Mouse (Mus musculus) neural tube, embryonic 15.5 days (tissue): ENCODE measurements around the gene Ehbp1l1. TPM values are rescaled to one million over a fixed set of nuclear protein-coding genes. Genes with fewer than 3 reads are reported as not detected.

ENCODE experiments used
- ATAC-seq: fragments of 200-750 bp; cut with Nextera tagmentation; 2 replicates; pipeline ENCODE4 v1.8.0; 2017; ENCODE audit warnings: mild to moderate bottlenecking, moderate TSS enrichment, moderate library complexity; ENCODE audit not compliant: low FRiP score
- H3K27ac ChIP-seq: fragments of 300-500 bp; sonication (generic); replicated peaks from 2 replicates; pipeline ENCODE4 v1.5.1; 2015; ENCODE audit warnings: mild to moderate bottlenecking, inconsistent platforms
- H3K27me3 ChIP-seq: fragments of 300-500 bp; sonication (generic); replicated peaks from 2 replicates; pipeline ENCODE4 v1.6.1; 2015; ENCODE audit warnings: inconsistent platforms
- H3K36me3 ChIP-seq: fragments of 300-500 bp; sonication (generic); 2 replicates; pipeline ENCODE4 v1.6.1; 2015; ENCODE audit warnings: inconsistent platforms
- H3K4me1 ChIP-seq: fragments of 300-500 bp; sonication (generic); 2 replicates; pipeline ENCODE4 v1.6.1; 2015; ENCODE audit warnings: inconsistent platforms
- H3K4me2 ChIP-seq: fragments of 300-500 bp; sonication (generic); 2 replicates; pipeline ENCODE4 v1.6.1; 2015; ENCODE audit warnings: inconsistent platforms, mild to moderate bottlenecking, moderate library complexity
- H3K4me3 ChIP-seq: fragments of 300-500 bp; sonication (generic); replicated peaks from 2 replicates; pipeline ENCODE4 v1.5.1; 2015; ENCODE audit warnings: mild to moderate bottlenecking, inconsistent platforms
- H3K9ac ChIP-seq: fragments of 300-500 bp; sonication (generic); replicated peaks from 2 replicates; pipeline ENCODE4 v1.6.1; 2015; ENCODE audit warnings: mild to moderate bottlenecking, inconsistent platforms
- H3K9me3 ChIP-seq: fragments of 300-500 bp; sonication (generic); replicated peaks from 2 replicates; pipeline ENCODE4 v1.6.1; 2016; ENCODE audit warnings: inconsistent platforms
- WGBS: fragments of 180-500 bp; shearing (Covaris S2); methylation state at CpG from one replicate; pipeline ENCODE4 v1.1.7; 2015; ENCODE audit warnings: mixed read lengths; 5-methylcytosine and 5-hydroxymethylcytosine counted together
- polyA plus RNA-seq: library from polyadenylated mRNA; unstranded; fragments of >200 nt; fragmentation: Nextera tagmentation; extraction: Ambion mirVana; gene quantifications from 2 replicates; pipeline ENCODE4 v1.2.1, GENCODE M21; 2015

Ehbp1l1 gene
- polyA plus RNA-seq, 1 experiment from 2014 or later, result 15.9 TPM

DNA sequence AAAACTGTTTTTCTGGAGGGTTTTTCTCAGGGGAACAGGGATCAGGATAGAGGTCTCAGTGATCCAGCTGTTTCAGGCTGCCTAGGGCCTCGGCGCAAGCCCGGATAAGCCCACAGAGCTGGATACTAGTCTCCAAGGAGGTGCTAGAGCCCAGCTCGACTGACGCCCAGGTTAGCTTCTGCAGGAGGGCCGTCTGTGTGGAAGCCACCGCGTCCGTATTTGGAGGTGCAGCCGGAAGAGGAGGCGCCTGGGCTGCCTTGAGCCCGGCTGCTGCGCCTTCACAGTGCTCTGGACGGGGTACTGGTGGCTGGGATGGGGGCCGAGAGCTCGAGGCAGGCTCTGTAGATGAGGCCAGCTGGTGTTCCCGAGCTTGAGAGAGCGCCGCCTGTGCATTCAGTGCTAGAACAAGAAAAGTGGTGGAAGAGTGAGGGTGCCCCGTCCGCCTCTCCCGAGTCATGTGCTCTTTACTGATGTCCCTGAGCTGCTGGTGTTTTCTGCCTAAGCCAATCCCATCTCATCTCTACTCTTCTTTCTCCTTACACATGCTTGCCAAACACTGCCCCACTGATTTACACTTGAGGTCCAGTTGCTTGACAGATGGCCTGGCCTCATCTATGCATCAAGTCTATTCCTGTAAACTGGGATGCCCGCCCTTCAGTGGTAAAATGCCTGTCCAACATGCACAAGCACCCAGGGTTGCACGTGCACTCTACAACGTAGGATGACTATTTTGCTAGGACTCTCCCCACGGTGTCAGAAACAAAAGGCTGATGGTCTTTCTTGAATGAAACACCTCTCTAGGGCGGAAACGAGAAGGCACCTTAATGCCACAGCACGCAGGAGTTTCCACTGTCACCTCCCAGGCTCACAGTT lies 4.4 kb upstream of the Ehbp1l1 start:
- H3K4me1 ChIP-seq, result peaks cover 56% of the 10 kb centered on the region
- WGBS, result 76% methylated on average over 29 of the region's 29 CpGs
- no peak for ATAC-seq

DNA sequence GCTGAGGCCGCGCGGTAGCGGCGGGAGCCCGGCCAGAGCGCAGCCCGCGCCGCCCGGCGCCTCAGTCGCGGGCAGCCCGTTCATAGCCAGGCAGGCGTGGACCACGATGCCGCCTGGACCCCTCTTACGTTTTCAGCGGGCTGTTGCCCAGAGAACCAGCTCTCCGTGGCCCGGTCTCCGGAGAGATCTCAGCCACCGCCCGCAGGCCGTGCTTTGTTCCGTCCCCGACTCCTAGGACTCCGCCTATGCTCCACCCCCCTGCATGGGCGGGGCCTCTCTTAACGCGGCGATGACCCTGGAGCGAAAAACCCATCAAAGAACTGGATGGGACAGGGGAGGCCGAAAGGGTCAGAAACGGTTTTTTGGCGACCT lies 3.3 kb upstream of the Ehbp1l1 start, which contains the start of gene Fam89b:
Gene Fam89b (minus strand): TSS at position 210 of the 372 bp plus-strand sequence.
- 0% methylated on average over 37 of the region's 37 CpGs for WGBS
- Histone ChIP-seq H3K27ac (peak within 1 kb of the TSS; percentile 96), H3K9ac (peak within 1 kb of the TSS; percentile 96), H3K4me3 (peak within 1 kb of the TSS; percentile 84), H3K9me3 (no peaks in the 10 kb centered on the region), H3K4me1 (peaks cover 67% of the 10 kb centered on the region), H3K27me3 (peaks cover 4% of the 10 kb centered on the region; the same call in 1 of the 2 replicates), H3K4me2 (peak within 1 kb of the TSS; percentile 89), H3K36me3 (0 out of 2 replicates have a peak, but pooled peaks cover 7% of the 10 kb centered on the region)
- peak; percentile 82 for ATAC-seq

More for the DNA sequence above, 4.4 kb upstream of the Ehbp1l1 start:
- Histone ChIP-seq H3K27ac (no peak overlapping the region; the same call in 1 of the 2 replicates), H3K27me3 (peaks cover 9% of the 10 kb centered on the region; the same call in 1 of the 2 replicates), H3K9me3 (no peaks in the 10 kb centered on the region), H3K9ac (peak overlapping the region; percentile 74), H3K36me3 (no peaks in the 10 kb centered on the region), H3K4me2 (peak overlapping the region; percentile 89), H3K4me3 (peak overlapping the region; percentile 84)

DNA sequence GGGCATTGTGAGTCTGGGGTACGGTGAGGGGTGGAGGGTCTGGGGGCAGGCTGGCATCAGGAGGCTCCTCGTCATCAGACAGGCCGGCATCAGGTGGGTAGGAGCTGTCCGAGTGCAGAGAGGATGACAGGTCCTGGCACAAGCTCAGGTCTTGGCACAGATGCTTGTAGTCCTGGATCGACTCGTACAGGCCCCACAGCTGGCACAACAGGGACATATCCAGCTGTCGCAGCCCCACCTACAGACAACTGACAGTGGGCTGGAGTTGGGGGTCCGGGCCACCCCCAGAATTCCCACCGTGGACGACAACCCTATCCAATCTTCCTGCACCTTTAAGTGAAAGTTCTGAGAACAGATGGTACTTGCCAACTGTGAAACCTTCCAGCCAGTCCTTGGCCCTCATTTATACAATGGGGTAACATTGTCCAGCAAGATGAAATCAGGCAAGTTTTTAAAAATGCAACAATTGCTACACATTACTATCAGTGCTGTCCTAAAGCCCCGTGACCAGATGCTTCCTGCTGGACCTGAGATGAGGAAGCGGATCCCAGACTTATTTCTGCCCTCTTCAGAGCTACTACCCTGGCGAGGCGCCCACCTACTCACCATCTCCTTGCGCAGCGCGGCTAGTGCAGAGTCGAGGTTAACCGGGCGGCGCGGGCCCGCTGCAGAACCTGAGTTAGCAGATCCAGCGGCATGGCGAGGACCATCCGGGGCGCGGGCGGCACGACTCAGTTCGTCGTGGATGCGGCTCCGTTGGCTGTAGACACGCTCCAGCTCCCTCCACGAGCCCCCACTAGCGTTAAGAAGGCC lies 2.7 kb upstream of the Ehbp1l1 start:
- Histone ChIP-seq H3K27ac (peak overlapping the region; percentile 96), H3K9ac (peak overlapping the region; percentile 96), H3K4me3 (peak overlapping the region; percentile 84), H3K4me1 (peaks cover 72% of the 10 kb centered on the region), H3K4me2 (peak overlapping the region; percentile 89), H3K36me3 (0 out of 2 replicates have a peak, but pooled peaks cover 10% of the 10 kb centered on the region), H3K9me3 (no peaks in the 10 kb centered on the region), H3K27me3 (peaks cover 4% of the 10 kb centered on the region; the same call in 1 of the 2 replicates)
- ATAC-seq, result peak; percentile 30; the same call in 1 of the 2 replicates
- WGBS, result 7% methylated on average over 37 of the region's 37 CpGs

DNA sequence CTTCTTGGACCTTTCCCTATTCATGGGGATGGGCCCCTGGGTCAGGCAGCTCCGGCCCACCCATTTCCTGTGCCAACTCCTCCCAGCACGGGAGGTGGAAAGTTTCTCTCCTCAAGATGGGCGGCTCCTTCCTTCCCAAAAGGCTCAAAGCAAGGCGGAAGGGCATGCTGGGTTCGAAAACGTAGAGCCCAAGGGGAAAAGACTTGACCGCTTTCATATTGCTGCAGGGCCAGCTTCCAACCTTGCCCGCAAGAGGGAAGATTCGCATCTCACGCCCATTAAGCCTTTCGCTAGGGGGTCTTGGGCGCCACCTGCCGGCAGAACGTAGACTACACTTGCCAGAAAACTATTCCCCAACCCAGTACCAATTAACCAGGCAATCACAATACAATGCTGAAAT lies 1.6 kb upstream of the Ehbp1l1 start:
- Histone ChIP-seq H3K9ac (peak overlapping the region; percentile 96), H3K36me3 (0 out of 2 replicates have a peak, but pooled peaks cover 12% of the 10 kb centered on the region), H3K9me3 (no peaks in the 10 kb centered on the region), H3K4me3 (peak overlapping the region; percentile 84), H3K4me2 (peak overlapping the region; percentile 89), H3K4me1 (peaks cover 72% of the 10 kb centered on the region), H3K27me3 (no peaks in the 10 kb centered on the region), H3K27ac (peak overlapping the region; percentile 96)
- ATAC-seq, result no peak
- 4% methylated on average over 14 of the region's 14 CpGs for WGBS

DNA sequence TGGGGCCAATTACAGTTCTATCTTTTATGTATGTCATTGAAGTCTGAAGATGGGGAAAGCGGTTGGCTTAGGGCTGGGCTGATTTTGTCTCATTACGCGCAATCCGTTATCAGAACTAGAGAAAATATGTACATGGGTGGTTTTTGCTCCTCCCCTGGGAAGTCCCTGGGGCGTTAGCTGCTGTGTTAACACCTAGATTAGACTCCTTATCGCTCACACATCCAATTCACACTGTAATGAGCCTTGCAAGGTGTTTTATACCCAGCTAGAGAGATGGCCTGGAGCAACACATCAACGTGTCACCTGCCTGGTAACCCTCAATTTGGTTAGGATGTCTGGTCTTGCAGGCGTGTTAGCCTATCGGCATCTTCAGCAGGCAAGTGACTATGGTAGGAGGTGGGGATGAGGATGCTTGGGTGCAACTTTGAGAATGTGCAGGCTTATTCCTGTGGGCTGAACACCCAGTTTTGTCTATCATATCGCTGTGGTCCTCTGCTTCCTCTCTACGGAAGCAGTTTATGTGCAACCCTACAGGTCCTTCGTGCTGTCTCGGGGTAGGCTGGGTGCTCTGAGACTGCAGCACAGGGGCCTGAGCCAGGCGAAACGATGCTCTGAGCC lies 953 bp upstream of the Ehbp1l1 start:
- Histone ChIP-seq H3K4me2 (peak overlapping the region; percentile 89), H3K4me1 (peaks cover 71% of the 10 kb centered on the region), H3K9me3 (no peaks in the 10 kb centered on the region), H3K4me3 (peak overlapping the region; percentile 84), H3K9ac (peak overlapping the region; percentile 96), H3K27me3 (no peaks in the 10 kb centered on the region), H3K36me3 (peaks cover 17% of the 10 kb centered on the region; the same call in 1 of the 2 replicates), H3K27ac (peak overlapping the region; percentile 96)
- ATAC-seq, result no peak
- 82% methylated on average over 15 of the region's 15 CpGs for WGBS

DNA sequence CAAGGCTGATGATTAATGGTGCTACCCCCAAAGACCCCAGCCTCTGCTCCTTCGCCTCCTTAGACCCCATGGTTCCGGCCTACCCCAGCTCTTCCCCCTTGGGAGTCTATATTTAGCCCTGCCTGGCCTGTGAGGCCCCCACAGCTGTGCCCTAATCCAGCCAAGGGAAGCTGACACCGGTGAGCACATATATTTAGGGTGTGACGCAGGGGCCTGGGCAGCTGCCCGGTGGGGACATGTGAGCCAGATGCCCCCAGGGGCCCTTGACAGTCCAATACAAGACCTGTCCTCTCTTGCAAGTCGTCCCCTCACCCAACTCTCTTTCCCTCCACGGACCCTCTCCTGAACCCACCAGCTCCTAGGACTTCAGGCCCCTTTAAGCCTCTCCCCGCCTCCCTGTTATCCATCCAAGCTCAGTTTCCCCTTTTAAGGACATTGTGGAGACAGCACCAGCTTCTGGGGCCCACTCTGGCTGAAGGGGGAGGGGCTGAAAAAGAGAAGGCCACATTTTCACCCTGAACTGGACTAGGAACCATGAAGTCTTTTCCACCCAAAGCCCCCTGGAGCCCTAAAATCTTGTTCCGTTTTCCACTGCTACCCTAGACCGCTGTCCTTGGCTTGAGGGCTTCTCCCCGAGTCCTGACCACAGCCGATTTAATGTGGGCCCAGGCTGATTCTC lies 949 bp downstream of the Ehbp1l1 start:
- peak overlapping the region; percentile 45; the same call in 1 of the 2 replicates for H3K27ac ChIP-seq
- 65% methylated on average over 12 of the region's 12 CpGs for WGBS
- peak overlapping the region; percentile 46; the same call in 1 of the 2 replicates for H3K9ac ChIP-seq
- H3K9me3 ChIP-seq, result no peaks in the 10 kb centered on the region
- peak overlapping the region; percentile 35 for H3K4me3 ChIP-seq
- H3K4me1 ChIP-seq, result peaks cover 56% of the 10 kb centered on the region
- H3K4me2 ChIP-seq, result peak overlapping the region; percentile 89
- no peaks in the 10 kb centered on the region for H3K27me3 ChIP-seq
- peaks cover 35% of the 10 kb centered on the region for H3K36me3 ChIP-seq
- ATAC-seq, result no peak

DNA sequence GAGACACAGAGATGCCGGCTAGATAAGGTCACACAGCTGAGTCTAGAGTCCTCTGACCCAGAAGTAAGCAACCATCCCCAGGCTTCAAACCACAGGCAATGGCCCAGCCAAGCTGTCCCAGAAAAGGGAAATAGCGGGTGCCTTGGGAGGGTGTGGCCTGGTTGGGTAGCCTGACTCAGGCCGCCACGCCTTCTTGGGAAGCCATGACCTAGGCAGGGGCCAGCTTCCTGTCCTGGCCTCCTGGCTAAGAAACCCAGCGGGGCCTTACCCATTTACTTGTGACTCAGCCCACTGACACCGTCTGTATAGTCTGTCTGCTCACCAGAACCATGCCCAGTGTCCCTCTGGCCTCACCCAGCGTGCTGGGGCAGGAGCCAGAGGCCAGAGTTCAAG lies 1.6 kb downstream of the Ehbp1l1 start:
- Histone ChIP-seq H3K4me3 (peak overlapping the region; percentile 35; the same call in 1 of the 2 replicates), H3K9me3 (no peaks in the 10 kb centered on the region), H3K9ac (no peak overlapping the region), H3K27ac (no peak overlapping the region), H3K36me3 (peaks cover 42% of the 10 kb centered on the region), H3K4me1 (peaks cover 50% of the 10 kb centered on the region), H3K27me3 (no peaks in the 10 kb centered on the region), H3K4me2 (peak overlapping the region; percentile 89)
- no peak for ATAC-seq
- 77% methylated on average over 7 of the region's 7 CpGs for WGBS

DNA sequence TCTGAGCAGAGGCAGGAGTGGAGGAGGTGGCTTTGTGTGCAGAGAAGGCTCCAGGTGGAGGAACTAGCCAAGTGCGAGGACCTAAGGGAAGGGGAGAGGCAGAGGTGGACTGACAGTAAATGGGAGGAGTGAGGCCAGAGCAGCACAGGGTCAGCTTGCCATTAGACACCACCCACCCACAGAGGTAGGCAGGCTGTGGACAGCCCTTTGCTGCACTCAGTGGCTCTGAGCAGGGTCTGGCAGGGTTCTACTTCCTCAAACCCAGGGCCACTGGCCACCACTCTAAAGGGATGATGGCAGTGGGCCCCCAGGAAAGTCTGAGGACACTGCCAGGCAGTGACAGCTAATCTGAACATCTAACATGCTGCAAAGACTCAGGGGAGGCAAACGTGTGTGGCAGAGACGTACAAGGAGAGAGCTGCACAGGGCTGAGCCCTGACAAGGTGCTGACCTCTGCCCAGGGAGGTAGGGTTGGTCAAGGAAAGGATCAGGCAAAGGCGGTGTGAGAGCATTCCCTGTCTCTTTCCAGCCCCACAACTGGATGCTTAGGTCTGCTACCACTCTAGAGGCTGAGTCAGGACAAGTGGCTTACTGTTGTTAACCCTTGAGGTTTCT lies 2.1 kb downstream of the Ehbp1l1 start:
- no peaks in the 10 kb centered on the region for H3K9me3 ChIP-seq
- 68% methylated on average over 4 of the region's 4 CpGs for WGBS
- 0 out of 2 replicates have a peak overlapping the region, but pooled peaks have one; percentile 18 for H3K9ac ChIP-seq
- H3K4me3 ChIP-seq, result 0 out of 2 replicates have a peak overlapping the region, but pooled peaks have one; percentile 35
- H3K27me3 ChIP-seq, result no peaks in the 10 kb centered on the region
- ATAC-seq, result no peak
- H3K27ac ChIP-seq, result no peak overlapping the region
- H3K36me3 ChIP-seq, result peaks cover 47% of the 10 kb centered on the region
- peaks cover 49% of the 10 kb centered on the region for H3K4me1 ChIP-seq
- peak overlapping the region; percentile 89; the same call in 1 of the 2 replicates for H3K4me2 ChIP-seq

DNA sequence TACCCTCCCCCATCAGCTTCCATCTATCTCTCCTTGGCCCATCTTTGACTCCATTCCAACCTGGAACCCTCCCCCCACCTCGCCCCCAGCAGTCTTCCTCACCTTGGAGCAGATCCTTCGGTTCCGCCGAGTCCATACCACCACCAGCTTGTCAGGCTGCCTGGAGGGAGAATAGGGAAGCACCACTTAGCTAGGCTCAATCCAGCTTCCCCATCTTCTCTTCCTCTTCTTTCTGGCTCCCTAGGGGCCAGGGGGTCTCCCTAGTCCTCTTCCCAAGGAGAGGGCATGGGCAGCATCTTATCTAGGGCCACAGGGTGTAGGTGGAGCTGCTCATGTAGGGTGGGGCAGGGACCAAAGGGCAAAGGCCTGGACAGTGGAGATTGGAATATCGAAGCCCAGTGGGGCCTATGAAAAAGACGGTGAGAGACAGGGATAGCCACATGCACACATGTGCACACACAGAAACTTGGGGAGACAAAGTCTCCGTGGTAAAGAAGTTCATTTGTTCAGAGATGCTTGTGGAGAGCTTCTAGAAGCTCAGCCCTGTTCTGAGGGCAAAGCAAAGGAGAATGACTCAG lies 3.2 kb downstream of the Ehbp1l1 start:
- WGBS, result 90% methylated on average over 7 of the region's 7 CpGs
- Histone ChIP-seq H3K4me1 (peaks cover 40% of the 10 kb centered on the region), H3K36me3 (peaks cover 55% of the 10 kb centered on the region)

DNA sequence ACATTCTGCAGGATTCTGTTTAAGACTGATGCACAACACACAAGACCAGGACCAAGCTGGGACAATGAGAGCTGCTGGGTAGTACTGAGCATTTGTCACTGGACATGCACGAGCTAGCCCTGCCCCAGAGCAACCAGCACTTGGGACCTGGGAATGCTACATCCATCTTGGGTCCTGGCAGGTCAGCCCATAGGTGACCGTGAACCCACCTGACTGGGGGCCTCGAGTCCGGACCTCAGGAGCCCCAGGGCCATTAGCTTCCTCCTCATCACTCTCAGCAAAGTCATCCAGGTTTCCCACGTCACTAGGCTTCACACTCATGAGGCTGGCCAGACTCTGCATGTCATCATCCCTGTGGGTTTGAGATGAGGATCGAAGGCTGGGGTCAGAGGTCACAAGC lies 4.9 kb downstream of the Ehbp1l1 start:
- no peak overlapping the region for H3K9ac ChIP-seq
- H3K4me2 ChIP-seq, result no peak overlapping the region
- no peaks in the 10 kb centered on the region for H3K27me3 ChIP-seq
- peaks cover 55% of the 10 kb centered on the region for H3K36me3 ChIP-seq
- ATAC-seq, result no peak
- no peak overlapping the region for H3K27ac ChIP-seq
- 93% methylated on average over 6 of the region's 6 CpGs for WGBS
- H3K4me3 ChIP-seq, result no peak overlapping the region
- H3K9me3 ChIP-seq, result no peaks in the 10 kb centered on the region
- H3K4me1 ChIP-seq, result peaks cover 30% of the 10 kb centered on the region

More for the DNA sequence above, 3.2 kb downstream of the Ehbp1l1 start:
- no peaks in the 10 kb centered on the region for H3K27me3 ChIP-seq
- no peak overlapping the region for H3K9ac ChIP-seq
- H3K9me3 ChIP-seq, result no peaks in the 10 kb centered on the region
- no peak overlapping the region for H3K27ac ChIP-seq
- no peak for ATAC-seq
- no peak overlapping the region for H3K4me2 ChIP-seq
- H3K4me3 ChIP-seq, result no peak overlapping the region
